Mouse (Mus musculus) granulocyte monocyte progenitor cell, adult 5-6 weeks (primary cell): ENCODE data around the gene Chst1. TPM values are rescaled to one million over a fixed set of nuclear protein-coding genes. Genes with fewer than 3 reads are reported as not detected.

Experiments used
- total RNA-seq, 2 experiments: library from RNA; stranded (forward) in 1 of 2; stranded (reverse) in 1 of 2; fragments of 200-712, 200-1000 nt in 1 of 2; fragments of >200 nt in 1 of 2; fragmentation: Nextera tagmentation in 1 of 2; gene quantifications; 2 replicates each; pipeline ENCODE4 v1.2.3; 2014 to 2017

Gene Chst1
- total RNA-seq, 2 experiments from 2014 or later = not detected

Other genes starting within 250 kb of the Chst1 start
- 13.2 and 21.1 TPM in 2 replicates for gene Pex16, start 225.0 kb upstream of the Chst1 start, total RNA-seq (2014; fragmentation: Nextera tagmentation)
- 15.3 and 17.0 TPM in 2 replicates for gene Pex16, start 225.0 kb upstream of the Chst1 start, total RNA-seq (2017)
- gene Large2, start 224.8 kb upstream of the Chst1 start, total RNA-seq (2014; fragmentation: Nextera tagmentation) = 0.75 and 2.5 TPM in 2 replicates
- gene Large2, start 224.8 kb upstream of the Chst1 start, total RNA-seq (2017) = 0.13 TPM in 1 of 2 replicates, not detected in the other
- 0.24 and 5.1 TPM in 2 replicates for gene 1700029I15Rik, start 217.2 kb upstream of the Chst1 start, total RNA-seq (2014; fragmentation: Nextera tagmentation)
- gene 1700029I15Rik, start 217.2 kb upstream of the Chst1 start, total RNA-seq (2017) = 0.82 and 3.6 TPM in 2 replicates
- not detected in 2 replicates for gene Mapk8ip1, start 198.4 kb upstream of the Chst1 start, total RNA-seq (2014; fragmentation: Nextera tagmentation)
- gene Mapk8ip1, start 198.4 kb upstream of the Chst1 start, total RNA-seq (2017) = not detected in 2 replicates
- 12.3 and 15.8 TPM in 2 replicates for gene Cry2, start 165.7 kb upstream of the Chst1 start, total RNA-seq (2014; fragmentation: Nextera tagmentation)
- gene Cry2, start 165.7 kb upstream of the Chst1 start, total RNA-seq (2017) = 8.4 and 8.7 TPM in 2 replicates
- 84.7 and 86.6 TPM in 2 replicates for gene Slc35c1, start 139.2 kb upstream of the Chst1 start, total RNA-seq (2014; fragmentation: Nextera tagmentation)
- gene Slc35c1, start 139.2 kb upstream of the Chst1 start, total RNA-seq (2017) = 23.4 and 23.8 TPM in 2 replicates